Mouse (Mus musculus): ENCODE measurements around the gene Ccdc153. TPM values are rescaled to one million over a fixed set of nuclear protein-coding genes. Genes with fewer than 3 reads are reported as not detected.

Gene Ccdc153
- total and polyA plus RNA-seq, 3 experiments = not detected

DNA sequence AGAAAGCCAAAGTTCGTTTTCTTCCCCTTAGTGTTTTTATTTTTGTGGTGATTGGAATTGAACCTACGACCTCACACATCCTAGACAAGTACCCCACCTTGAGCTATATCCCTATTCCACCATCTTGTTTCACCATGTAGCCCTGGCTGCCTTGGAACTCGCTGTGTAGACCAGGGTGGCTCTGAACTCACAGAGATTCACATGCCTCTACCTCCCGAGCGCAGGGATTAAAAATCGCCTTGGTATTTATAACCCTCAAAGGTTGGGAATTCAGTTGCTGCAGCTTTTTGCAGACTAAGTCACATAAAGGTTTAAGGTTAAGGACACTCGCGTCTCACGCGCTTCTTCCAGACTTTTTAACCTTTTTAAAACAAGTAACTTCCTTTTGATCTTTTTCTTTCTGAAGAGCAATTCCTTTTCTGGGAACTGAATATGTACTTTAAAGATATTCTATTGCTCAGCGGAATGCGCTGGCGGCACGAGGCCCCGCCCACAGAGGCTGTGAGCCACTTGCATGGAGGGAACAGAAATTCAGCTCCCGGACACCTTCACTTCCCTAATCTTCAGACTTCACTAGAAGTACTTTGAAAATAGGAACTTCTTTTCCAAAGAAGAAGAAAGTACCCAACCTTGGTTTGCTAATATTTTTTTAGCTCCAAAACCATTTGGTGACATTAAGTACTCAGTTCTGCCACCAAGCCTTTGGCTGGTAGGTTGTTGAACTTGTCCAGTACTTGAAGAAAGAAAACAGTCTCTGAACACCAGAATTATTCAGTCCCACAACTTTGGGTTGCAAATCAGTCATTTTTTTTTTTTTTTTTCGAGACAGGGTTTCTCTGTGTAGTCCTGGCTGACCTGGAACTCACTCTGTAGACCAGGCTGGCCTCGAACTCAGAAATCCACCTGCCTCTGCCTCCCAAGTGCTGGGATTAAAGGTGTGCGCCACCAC lies 5.7 kb upstream of the Ccdc153 start (continued):
- TF ChIP-seq NELFE (IDR thresholded peaks at IDR 0.05; ENCODE audit: low read depth, low read length) (0 out of 2 replicates have a peak, but pooled peaks have one; percentile 24), MYB (IDR thresholded peaks at IDR 0.05; ENCODE audit: low read depth, low read length) (no peak), HCFC1 (IDR thresholded peaks at IDR 0.05; ENCODE audit: low read depth, low read length) (no peak), ZC3H11A (IDR thresholded peaks at IDR 0.05; ENCODE audit: low read depth, low read length) (no peak), KAT2A (conservative IDR thresholded peaks at IDR 0.05; ENCODE audit: low read depth, low read length) (no peak), E2F4 (IDR thresholded peaks at IDR 0.05; ENCODE audit: borderline replicate concordance, low read depth, low read length) (no peak; the same call in 1 of the 2 replicates), ELF1 (IDR thresholded peaks at IDR 0.05; ENCODE audit: low read depth, low read length) (0 out of 2 replicates have a peak, but pooled peaks have one; percentile 11), CHD1 (IDR thresholded peaks at IDR 0.05; ENCODE audit: low read depth, low read length) (no peak; the same call in 1 of the 2 replicates), USF2 (IDR thresholded peaks at IDR 0.05; ENCODE audit: borderline replicate concordance in 1 of 2, insufficient read depth in 1 of 2, low read depth in 1 of 2, low read length in 2 of 2) (no peak), MXI1 (IDR thresholded peaks at IDR 0.05; ENCODE audit: low read depth, low read length) (peak; percentile 70), BHLHE40 (IDR thresholded peaks at IDR 0.05; ENCODE audit: borderline replicate concordance, low read depth, low read length) (no peak), ZNF384 (IDR thresholded peaks at IDR 0.05; ENCODE audit: low read depth, low read length) (peak; percentile 76), GABPA (IDR thresholded peaks at IDR 0.05; ENCODE audit: low read depth, low read length) (no peak), MAZ (IDR thresholded peaks at IDR 0.05; ENCODE audit: low read depth, low read length) (peak; percentile 41; the same call in 1 of the 2 replicates), RCOR1 (IDR thresholded peaks at IDR 0.05; ENCODE audit: low read depth, low read length) (peak; percentile 63), MYC (IDR thresholded peaks at IDR 0.05; ENCODE audit: low read depth, low read length) (peak; percentile 57), MAFK (IDR thresholded peaks at IDR 0.05; ENCODE audit: borderline replicate concordance, low read depth, low read length) (no peak), GATA1 (IDR thresholded peaks at IDR 0.05; ENCODE audit: low read depth, low read length) (no peak), NRF1 (IDR thresholded peaks at IDR 0.05; ENCODE audit: insufficient read depth, low read depth, low read length, poor library complexity, severe bottlenecking) (peak; percentile 31; the same call in 1 of the 2 replicates)

DNA sequence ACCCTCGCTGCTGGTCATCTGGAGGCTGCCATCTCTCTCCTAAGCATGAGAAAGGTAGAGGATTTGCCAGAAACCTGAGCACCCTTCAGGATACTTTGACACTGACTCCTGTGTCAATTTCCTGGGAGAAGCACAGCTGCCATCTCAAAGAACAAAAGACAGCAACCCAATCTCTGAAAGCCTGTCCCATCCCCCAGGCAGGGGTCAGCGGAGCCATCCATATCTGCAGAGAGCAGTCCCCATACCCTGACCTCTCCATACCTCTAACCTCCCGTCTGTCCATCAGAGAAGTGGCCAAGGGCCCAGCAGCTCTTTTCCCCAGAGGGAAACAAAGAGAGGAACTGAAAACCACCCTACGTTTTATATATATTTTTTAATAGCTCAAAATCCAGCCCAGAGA lies 3.9 kb upstream of the Ccdc153 start:
- Histone ChIP-seq H3K9me3 (replicated peaks; ENCODE audit: insufficient read depth, low read length) (no peaks in the 10 kb centered on the region), H3K79me2 (ENCODE audit: control insufficient read depth, insufficient read depth, low read length, poor library complexity) (peaks cover 15% of the 10 kb centered on the region), H3K27me3 (ENCODE audit: control insufficient read depth in 1 of 2, insufficient read depth in 2 of 2, low read length in 2 of 2) (no peaks in the 10 kb centered on the region), H3K9ac (ENCODE audit: control insufficient read depth, low read depth, low read length, poor library complexity, severe bottlenecking) (no peak overlapping the region), H3K36me3 (ENCODE audit: control insufficient read depth in 1 of 2, insufficient read depth in 2 of 2, low read length in 2 of 2) (peaks cover 0 to 9% of the 10 kb centered on the region in 2 experiments; a peak in 2 of 4 replicates), H3K4me3 (ENCODE audit: control insufficient read depth in 1 of 2, insufficient read depth in 1 of 2, low read depth in 2 of 2, low read length in 2 of 2) (no peak overlapping the region), H3K4me1 (ENCODE audit: control insufficient read depth in 1 of 2, insufficient read depth in 2 of 2, low read length in 2 of 2) (peaks cover 0 to 6% of the 10 kb centered on the region in 2 experiments; a peak in 3 of 4 replicates), H3K27ac (ENCODE audit: control insufficient read depth, low read depth, low read length) (no peak overlapping the region)
- DNase-seq (ENCODE audit: low read depth, low spot score) = no peak
- TF ChIP-seq POLR2AphosphoS2 (IDR thresholded peaks at IDR 0.05; ENCODE audit: low read length) = no peak

Measured in MEL (cell line).